Mouse (Mus musculus) liver, embryonic 15.5 days (tissue): ENCODE measurements around the gene Tdrd12. TPM values are rescaled to one million over a fixed set of nuclear protein-coding genes. Genes with fewer than 3 reads are reported as not detected.
"Not testable (repeated sequence)": the region's sequence is repeated elsewhere in the genome, so short reads cannot be mapped to it uniquely, and the experiment has no call there.

Experiments used
- ATAC-seq: fragments of 200-750 bp; cut with Nextera tagmentation; 2 replicates; pipeline ENCODE4 v1.8.0; 2017; ENCODE audit warnings: moderate number of reproducible peaks, mild to moderate bottlenecking, moderate library complexity; ENCODE audit not compliant: insufficient read depth
- H3K27ac ChIP-seq: fragments of 300-500 bp; sonication (generic); replicated peaks from 2 replicates; pipeline ENCODE4 v1.5.1; 2015; ENCODE audit warnings: mild to moderate bottlenecking, inconsistent platforms
- H3K27me3 ChIP-seq: fragments of 300-500 bp; sonication (generic); 2 replicates; pipeline ENCODE4 v1.6.1; 2015; ENCODE audit warnings: mild to moderate bottlenecking, inconsistent platforms
- H3K36me3 ChIP-seq: fragments of 300-500 bp; sonication (generic); replicated peaks from 2 replicates; pipeline ENCODE4 v1.6.1; 2015; ENCODE audit warnings: moderate library complexity, mild to moderate bottlenecking, inconsistent platforms
- H3K4me1 ChIP-seq: fragments of 300-500 bp; sonication (generic); replicated peaks from 2 replicates; pipeline ENCODE4 v1.6.1; 2015; ENCODE audit warnings: inconsistent platforms
- H3K4me2 ChIP-seq: fragments of 300-500 bp; sonication (generic); 2 replicates; pipeline ENCODE4 v1.6.1; 2015; ENCODE audit warnings: moderate library complexity, mild to moderate bottlenecking, inconsistent platforms
- H3K4me3 ChIP-seq: fragments of 300-500 bp; sonication (generic); replicated peaks from 2 replicates; pipeline ENCODE4 v1.5.1; 2015; ENCODE audit warnings: mild to moderate bottlenecking, inconsistent platforms
- H3K9ac ChIP-seq: fragments of 300-500 bp; sonication (generic); 2 replicates; pipeline ENCODE4 v1.6.1; 2015; ENCODE audit warnings: moderate library complexity, mild to moderate bottlenecking, inconsistent platforms
- H3K9me3 ChIP-seq: fragments of 300-500 bp; sonication (generic); replicated peaks from 2 replicates; pipeline ENCODE4 v1.6.1; 2016; ENCODE audit warnings: inconsistent platforms
- WGBS: fragments of 180-500 bp; shearing (Covaris S2); methylation state at CpG from one replicate; pipeline ENCODE4 v1.1.7; 2015; ENCODE audit warnings: mixed read lengths; ENCODE audit not compliant: insufficient replicate concordance; 5-methylcytosine and 5-hydroxymethylcytosine counted together
- polyA plus RNA-seq: library from polyadenylated mRNA; unstranded; fragments of >200 nt; fragmentation: Nextera tagmentation; extraction: Ambion mirVana; gene quantifications from 2 replicates; pipeline ENCODE4 v1.2.1, GENCODE M21; 2015

Gene Tdrd12
- polyA plus RNA-seq, 1 experiment from 2014 or later: 0.20 TPM

DNA sequence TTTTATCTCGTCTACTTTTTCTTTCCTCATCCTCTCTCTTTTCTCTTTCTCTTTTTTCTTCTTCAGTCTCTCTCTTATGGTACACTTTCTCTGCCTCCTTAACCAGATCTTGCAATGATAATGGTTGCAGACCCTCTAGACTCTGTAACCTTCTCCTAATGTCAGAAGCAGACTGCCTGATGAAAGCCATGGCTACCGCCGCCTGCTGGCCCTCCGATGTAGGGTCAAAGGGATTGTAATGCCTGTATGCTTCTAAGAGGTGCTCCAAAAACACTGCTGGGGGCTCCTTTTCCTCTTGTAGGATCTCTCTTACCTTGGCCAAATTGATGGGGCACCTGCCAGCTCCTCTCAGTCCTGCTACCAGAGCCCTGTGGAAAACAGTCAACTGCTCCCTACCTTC is 32.2 kb upstream of the Tdrd12 start:
- not testable (repeated sequence) for H3K4me3 ChIP-seq, ATAC-seq, H3K4me2 ChIP-seq, H3K4me1 ChIP-seq, H3K9ac ChIP-seq, H3K36me3 ChIP-seq, H3K9me3 ChIP-seq, H3K27ac ChIP-seq
- 65% methylated on average over 4 of the region's 4 CpGs for WGBS
- peaks cover 15% of the 10 kb centered on the region; the same call in 1 of the 2 replicates for H3K27me3 ChIP-seq

DNA sequence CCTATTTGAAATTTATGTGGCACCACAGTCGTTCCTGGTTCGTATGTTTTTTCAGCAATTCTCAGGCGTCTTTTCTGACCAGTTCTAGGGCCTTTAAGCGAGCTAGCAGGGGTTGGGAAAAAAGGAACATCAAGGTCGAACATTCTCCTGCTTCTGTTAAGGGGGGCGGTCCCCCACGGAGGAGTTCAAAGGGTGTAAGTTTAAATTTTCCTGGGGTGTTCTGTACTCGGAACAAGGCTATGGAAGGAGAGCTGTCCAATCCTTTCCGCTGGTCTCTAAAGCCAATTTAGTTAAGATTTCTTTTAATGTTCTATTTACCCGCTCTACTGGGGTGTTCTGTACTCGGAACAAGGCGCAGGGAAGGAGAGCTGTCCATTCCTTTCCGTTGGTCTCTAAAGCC is 28.4 kb upstream of the Tdrd12 start:
- H3K36me3 ChIP-seq, H3K27me3 ChIP-seq, H3K27ac ChIP-seq, ATAC-seq, H3K4me3 ChIP-seq, H3K9ac ChIP-seq, H3K9me3 ChIP-seq, H3K4me2 ChIP-seq: not testable (repeated sequence)
- WGBS: 68% methylated on average over 13 of the region's 13 CpGs
- H3K4me1 ChIP-seq: peaks cover 37% of the 10 kb centered on the region

DNA sequence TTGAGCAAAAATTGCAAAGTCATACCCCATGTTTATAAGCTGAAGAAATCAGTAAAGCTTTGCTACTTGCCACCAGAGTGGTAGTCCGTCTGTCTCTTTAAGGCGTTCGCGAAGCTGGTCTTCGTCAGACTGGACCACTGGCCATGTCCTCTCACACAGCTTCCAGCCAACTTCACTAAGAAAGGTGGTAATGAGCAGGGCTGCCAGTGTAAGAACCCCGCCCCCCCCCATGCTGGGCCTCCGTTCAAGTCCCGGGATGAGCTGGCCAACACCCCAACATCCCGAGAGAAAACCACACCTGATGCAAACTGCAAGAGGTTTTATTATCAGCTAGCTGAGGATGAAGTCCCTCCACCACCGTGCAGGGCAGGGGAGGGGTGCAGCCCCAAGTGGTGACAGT is 27.3 kb upstream of the Tdrd12 start:
- H3K27ac ChIP-seq, H3K4me2 ChIP-seq, H3K36me3 ChIP-seq, H3K9me3 ChIP-seq, H3K4me3 ChIP-seq, H3K27me3 ChIP-seq, H3K9ac ChIP-seq, ATAC-seq: not testable (repeated sequence)
- 74% methylated on average over 10 of the region's 10 CpGs for WGBS
- peaks cover 47% of the 10 kb centered on the region for H3K4me1 ChIP-seq

DNA sequence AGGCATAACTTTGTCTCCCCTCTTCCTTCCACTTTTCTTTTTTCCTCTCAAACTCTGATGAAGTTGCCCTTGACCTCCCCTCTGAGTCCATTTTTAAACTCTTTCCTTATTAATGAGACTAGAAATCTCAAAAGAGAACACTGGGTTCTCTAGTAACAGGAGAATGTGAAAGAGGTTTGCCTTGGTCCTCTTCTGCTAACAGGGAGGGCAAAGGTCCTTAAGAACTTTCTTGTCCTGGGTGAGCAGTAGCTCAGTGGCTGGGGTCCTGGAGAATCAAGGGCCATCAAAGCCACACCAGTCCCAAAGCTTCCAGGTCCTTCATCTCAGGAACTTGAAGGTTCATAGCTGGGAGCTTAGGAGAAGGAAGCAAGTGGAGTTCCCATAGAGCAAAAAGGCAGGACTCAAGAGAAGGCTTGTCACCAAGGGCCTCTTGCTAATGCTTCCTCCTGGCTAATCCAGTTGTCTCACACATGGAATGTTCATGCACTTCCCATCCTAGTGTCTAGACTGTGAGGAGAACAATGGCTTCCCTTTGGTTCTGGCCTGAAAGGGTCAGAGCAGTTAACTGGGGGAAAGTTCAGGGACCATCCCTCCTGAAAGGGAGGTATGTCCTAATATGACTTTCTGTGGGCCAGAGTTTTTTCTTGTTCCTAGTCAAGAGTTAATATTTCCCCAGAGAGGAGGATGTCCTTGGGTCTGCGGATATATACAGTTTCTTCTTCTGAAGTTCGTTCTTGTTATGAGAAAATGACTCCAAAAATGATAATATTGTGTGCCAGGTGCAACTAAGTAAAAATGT is 26.7 kb upstream of the Tdrd12 start:
- Histone ChIP-seq H3K9ac (no peak overlapping the region), H3K27ac (no peak overlapping the region), H3K27me3 (no peaks in the 10 kb centered on the region), H3K9me3 (no peaks in the 10 kb centered on the region), H3K4me1 (peaks cover 51% of the 10 kb centered on the region), H3K36me3 (no peaks in the 10 kb centered on the region), H3K4me3 (no peak overlapping the region), H3K4me2 (no peak overlapping the region)
- no peak for ATAC-seq
- WGBS: 82% methylated on average over 2 of the region's 2 CpGs

DNA sequence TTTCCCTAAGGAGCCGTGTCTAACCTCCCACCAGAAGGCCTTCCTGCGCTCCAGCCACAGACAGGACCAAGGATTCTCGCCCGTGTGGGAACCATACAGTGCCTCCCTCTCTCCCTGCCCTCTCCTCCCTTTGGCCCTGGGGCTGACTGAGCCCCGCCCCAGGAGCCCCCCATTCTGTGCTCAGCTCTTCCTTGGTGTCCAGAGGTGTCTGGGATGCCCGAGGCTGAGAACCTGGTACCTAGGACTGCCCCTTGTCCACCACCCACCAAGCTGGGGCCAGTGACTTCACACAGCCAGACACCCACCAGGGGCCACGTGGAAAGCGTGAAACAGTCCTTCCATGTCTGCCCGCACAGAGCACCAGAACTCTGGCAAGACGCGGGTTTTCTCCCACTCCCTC is 25.5 kb upstream of the Tdrd12 start:
- WGBS: 59% methylated on average over 11 of the region's 11 CpGs
- no peak for ATAC-seq
- H3K9ac ChIP-seq: no peak overlapping the region
- H3K4me3 ChIP-seq: no peak overlapping the region
- no peaks in the 10 kb centered on the region for H3K36me3 ChIP-seq
- H3K27ac ChIP-seq: no peak overlapping the region; the same call in 1 of the 2 replicates
- no peak overlapping the region for H3K4me2 ChIP-seq
- H3K27me3 ChIP-seq: no peaks in the 10 kb centered on the region
- H3K9me3 ChIP-seq: no peaks in the 10 kb centered on the region
- H3K4me1 ChIP-seq: peaks cover 63% of the 10 kb centered on the region

DNA sequence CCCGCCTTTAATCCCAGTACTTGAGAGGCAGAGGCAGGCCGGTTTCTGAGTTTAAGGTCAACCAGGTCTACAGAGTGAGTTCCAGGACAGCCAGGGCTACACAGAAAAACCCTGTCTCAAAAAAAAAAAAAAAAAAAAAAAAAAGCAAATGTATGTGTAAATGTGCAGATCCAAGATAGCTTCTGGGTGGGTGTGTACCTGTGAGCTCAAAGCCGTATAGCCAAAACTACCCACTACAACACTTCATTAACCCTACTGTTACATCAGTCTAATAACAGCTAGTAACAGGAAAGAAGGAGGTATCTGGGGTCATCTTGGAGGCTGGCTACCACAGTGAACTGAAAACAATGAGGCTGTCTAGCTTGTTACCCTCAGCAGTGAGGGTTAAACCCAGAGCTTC is 22.3 kb upstream of the Tdrd12 start:
- H3K9me3 ChIP-seq: no peaks in the 10 kb centered on the region
- H3K4me3 ChIP-seq: no peak overlapping the region
- H3K4me1 ChIP-seq: peaks cover 86% of the 10 kb centered on the region
- no peaks in the 10 kb centered on the region for H3K27me3 ChIP-seq
- 33% methylated on average over 3 of the region's 3 CpGs for WGBS
- no peaks in the 10 kb centered on the region for H3K36me3 ChIP-seq
- H3K4me2 ChIP-seq: peak overlapping the region; percentile 59
- H3K9ac ChIP-seq: peak overlapping the region; percentile 31
- peak; percentile 33 for ATAC-seq
- H3K27ac ChIP-seq: peak overlapping the region; percentile 99

DNA sequence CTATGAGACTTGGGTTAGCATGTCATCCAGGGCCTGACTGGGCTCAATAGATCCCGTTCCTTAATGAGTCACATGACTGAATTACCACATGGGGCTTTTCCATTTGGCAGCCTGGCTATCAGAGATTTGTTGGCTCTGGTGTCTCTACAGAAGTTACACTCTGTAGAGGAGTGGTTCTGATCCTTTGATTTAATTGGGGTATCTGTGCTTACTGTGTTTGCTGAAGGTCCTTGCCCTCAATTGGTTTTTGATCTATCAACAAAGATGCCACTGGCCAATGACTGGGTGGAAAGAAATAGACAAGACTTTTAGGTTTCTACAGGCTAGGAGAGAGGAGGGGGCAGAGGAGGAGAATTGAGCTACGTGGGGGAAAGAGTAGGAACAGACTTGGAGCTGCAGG is 21.1 kb upstream of the Tdrd12 start:
- no peak overlapping the region for H3K4me2 ChIP-seq
- H3K4me1 ChIP-seq: peaks cover 87% of the 10 kb centered on the region
- WGBS: 66% methylated on average over 2 of the region's 2 CpGs
- H3K9me3 ChIP-seq: no peaks in the 10 kb centered on the region
- no peak overlapping the region; the same call in 1 of the 2 replicates for H3K9ac ChIP-seq
- H3K4me3 ChIP-seq: no peak overlapping the region
- H3K27me3 ChIP-seq: no peaks in the 10 kb centered on the region
- peak overlapping the region; percentile 99 for H3K27ac ChIP-seq
- H3K36me3 ChIP-seq: no peaks in the 10 kb centered on the region
- no peak for ATAC-seq

DNA sequence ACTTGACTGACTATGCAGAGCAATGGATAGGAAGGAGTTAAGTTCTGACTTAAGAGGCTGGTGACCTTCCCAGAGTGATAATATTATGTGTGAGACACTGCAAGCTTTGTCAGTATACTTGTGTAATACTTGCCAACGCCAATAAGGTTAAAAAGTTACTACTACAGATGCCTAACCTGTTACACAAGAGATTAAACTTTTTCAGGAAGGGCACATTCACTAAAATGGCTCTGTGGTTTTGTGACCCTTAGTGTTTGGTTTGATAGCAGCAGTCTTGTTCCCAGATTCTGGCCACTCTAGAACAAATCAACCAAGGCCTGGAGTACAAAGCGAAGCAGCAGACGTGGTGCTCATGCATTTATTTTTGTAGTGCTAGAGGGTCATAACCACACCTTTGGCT is 20.0 kb upstream of the Tdrd12 start:
- Histone ChIP-seq H3K9me3 (no peaks in the 10 kb centered on the region), H3K4me1 (peaks cover 88% of the 10 kb centered on the region), H3K4me3 (no peak overlapping the region), H3K4me2 (peak overlapping the region; percentile 95), H3K36me3 (peaks cover 4% of the 10 kb centered on the region; the same call in 1 of the 2 replicates), H3K27me3 (no peaks in the 10 kb centered on the region), H3K27ac (peak overlapping the region; percentile 99), H3K9ac (peak overlapping the region; percentile 98; the same call in 1 of the 2 replicates)
- WGBS: 4% methylated on average over 3 of the region's 3 CpGs
- no peak for ATAC-seq

DNA sequence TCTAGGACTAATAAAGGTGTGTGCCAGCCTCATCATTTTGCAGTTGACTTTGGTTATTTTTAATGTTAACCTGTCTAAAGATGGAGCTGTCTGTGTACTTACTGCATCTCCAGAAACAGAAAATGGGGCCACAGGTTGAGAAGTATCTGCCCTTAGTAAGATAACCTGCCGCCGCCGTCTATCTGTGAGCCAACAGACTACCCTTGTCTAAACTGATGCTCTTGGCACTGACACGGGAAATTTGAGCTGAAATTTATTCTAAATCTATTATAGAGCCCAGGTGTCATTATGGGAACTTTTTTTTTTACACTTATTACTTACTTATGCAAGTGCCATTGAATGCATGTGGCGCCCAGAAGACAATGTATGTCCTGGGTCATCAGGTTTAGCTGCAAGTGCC is 19.4 kb upstream of the Tdrd12 start:
- peaks cover 86% of the 10 kb centered on the region for H3K4me1 ChIP-seq
- no peaks in the 10 kb centered on the region for H3K27me3 ChIP-seq
- peak overlapping the region; percentile 95 for H3K4me2 ChIP-seq
- peak overlapping the region; percentile 99 for H3K27ac ChIP-seq
- peak; percentile 54 for ATAC-seq
- 30% methylated on average over 5 of the region's 5 CpGs for WGBS
- H3K4me3 ChIP-seq: peak overlapping the region; percentile 92
- H3K36me3 ChIP-seq: peaks cover 7% of the 10 kb centered on the region; the same call in 1 of the 2 replicates
- H3K9ac ChIP-seq: peak overlapping the region; percentile 98
- no peaks in the 10 kb centered on the region for H3K9me3 ChIP-seq

DNA sequence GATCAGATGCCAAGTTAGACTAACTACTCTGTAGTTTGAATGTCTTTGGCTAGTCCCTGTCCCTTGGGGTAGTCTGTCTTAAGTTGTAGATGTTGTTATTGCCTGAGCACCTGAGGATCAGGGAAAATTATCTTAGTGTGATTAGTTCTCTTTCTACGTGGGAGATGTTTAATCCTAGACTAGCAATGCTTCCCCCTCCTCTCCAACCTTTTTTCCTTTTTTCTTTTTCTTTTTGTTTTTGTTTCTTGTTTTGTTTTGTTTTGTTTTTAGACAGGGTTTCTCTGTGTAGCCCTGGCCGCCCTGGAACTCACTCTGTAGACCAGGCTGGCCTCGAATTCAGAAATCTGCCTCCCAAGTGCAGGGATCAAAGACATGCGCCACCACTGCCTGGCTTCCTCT is 18.7 kb upstream of the Tdrd12 start, which contains the start of gene Nudt19:
Gene Nudt19, minus strand, starts transcription at position 100 of the 399 bp plus-strand sequence.
- Histone ChIP-seq H3K9me3 (no peaks in the 10 kb centered on the region), H3K27ac (peak within 1 kb of the TSS; percentile 99), H3K4me3 (peak within 1 kb of the TSS; percentile 92), H3K9ac (peak within 1 kb of the TSS; percentile 98), H3K36me3 (peaks cover 14% of the 10 kb centered on the region), H3K4me1 (peaks cover 86% of the 10 kb centered on the region), H3K27me3 (no peaks in the 10 kb centered on the region), H3K4me2 (peak within 1 kb of the TSS; percentile 95)
- ATAC-seq: no peak
- WGBS: 43% methylated on average over 4 of the region's 4 CpGs

DNA sequence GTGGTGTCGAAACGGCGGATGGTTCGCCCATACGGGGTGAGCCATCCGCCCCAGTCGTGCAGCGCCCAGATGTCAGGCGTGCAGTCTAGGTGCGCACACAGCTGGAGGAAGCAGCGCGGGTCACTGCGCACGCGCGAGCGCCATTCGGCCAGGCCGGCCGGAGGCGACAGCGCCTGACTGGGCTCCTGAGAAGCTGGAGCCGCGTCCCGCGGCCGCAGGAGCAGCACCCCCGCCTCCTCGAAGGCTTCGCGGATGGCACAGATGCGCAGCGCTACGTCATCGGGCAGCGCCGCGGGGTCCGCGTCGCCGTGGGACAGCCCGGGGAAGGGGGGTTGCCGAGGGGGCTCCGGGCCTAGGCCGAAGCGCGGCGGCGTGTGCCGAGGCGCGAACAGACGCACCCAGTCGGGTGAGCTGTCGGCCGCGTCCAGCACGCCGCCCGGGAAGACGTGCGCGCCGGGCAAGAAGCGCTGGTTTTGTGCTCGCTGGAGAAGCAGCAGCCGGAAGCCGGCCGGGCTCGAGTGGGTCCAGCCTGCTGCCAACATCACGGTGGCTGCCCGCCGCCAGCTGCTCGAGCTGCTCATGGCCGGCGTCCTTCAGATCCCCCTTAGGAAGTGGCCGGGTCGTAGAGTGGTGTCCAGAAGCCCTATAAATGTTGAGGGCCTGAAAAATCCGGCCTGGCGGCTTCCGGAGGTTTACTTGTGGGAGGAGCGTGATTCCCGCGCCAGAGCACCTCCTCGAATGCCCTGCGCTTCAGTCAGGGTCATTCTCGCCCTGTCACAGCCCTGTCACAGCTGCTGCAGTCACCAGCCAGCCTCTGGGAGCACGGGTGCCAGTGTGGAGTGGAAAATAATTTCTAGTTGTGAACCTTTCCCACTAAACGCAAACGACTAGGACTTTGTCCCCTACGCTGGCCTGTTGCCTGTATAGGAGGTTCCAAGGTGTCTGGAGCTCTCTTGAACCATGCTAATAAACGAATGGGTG is 18.0 kb upstream of the Tdrd12 start:
- Histone ChIP-seq H3K9me3 (no peaks in the 10 kb centered on the region), H3K4me2 (peak overlapping the region; percentile 95), H3K4me1 (peaks cover 86% of the 10 kb centered on the region), H3K4me3 (peak overlapping the region; percentile 92), H3K36me3 (peaks cover 20% of the 10 kb centered on the region), H3K27me3 (no peaks in the 10 kb centered on the region), H3K27ac (peak overlapping the region; percentile 99), H3K9ac (peak overlapping the region; percentile 98)
- ATAC-seq: peak; percentile 77
- WGBS: under 1% methylated on average over 93 of the region's 93 CpGs
